18 mouse cellular contexts compared by ENCODE assay signal in genomic region chr13:20263173-20263572, GRCm38 (mm10).
DNase-seq lines count a peak whose midpoint lies in the region; TF ChIP-seq lines count a peak whose summit lies in the region.
"Had no signal": no experiment of that assay in that cellular context is flagged by ENCODE, and none has a peak within 500 bp of the region (broad histone marks: within the 10 kb centered on the region; RNA-seq: fewer than 3 reads in every experiment).

No protein-coding gene starts in this region.

- H3K27ac ChIP-seq in heart, adult 2 months = no peak overlapping the region
- no peak overlapping the region for H3K27ac ChIP-seq in MEL (ENCODE audit: control insufficient read depth, low read depth, low read length)
- H3K27ac ChIP-seq: embryonic facial prominence, embryonic 10.5 days; hindbrain, embryonic 14.5 days; liver, embryonic 15.5 days had no signal

- no peaks in the 10 kb centered on the region for H3K36me3 ChIP-seq in heart, adult 2 months (ENCODE audit: control insufficient read depth, insufficient read depth, low read length)
- peaks cover 0 to 8% of the 10 kb centered on the region in 2 experiments; a peak in 2 of 4 replicates for H3K36me3 ChIP-seq in MEL (ENCODE audit: control insufficient read depth in 1 of 2, insufficient read depth in 2 of 2, low read length in 2 of 2)
- H3K36me3 ChIP-seq: embryonic facial prominence, embryonic 10.5 days; liver, embryonic 15.5 days had no signal

- peak; percentile 59 for TF ChIP-seq CTCF in heart, adult 2 months (IDR thresholded peaks at IDR 0.05)
- peak; percentile 17 to 36 (median 33); a peak in 4 of 6 replicates for TF ChIP-seq CTCF in MEL (IDR thresholded peaks at IDR 0.05 in 2 of 3, conservative IDR thresholded peaks at IDR 0.05 in 1 of 3; ENCODE audit: control insufficient read depth in 1 of 3, insufficient read depth in 1 of 3, low read depth in 2 of 3, low read length in 3 of 3, poor library complexity in 1 of 3, severe bottlenecking in 1 of 3)

- no peaks in the 10 kb centered on the region for H3K9me3 ChIP-seq in MEL (replicated peaks; ENCODE audit: insufficient read depth, low read length)
- H3K9me3 ChIP-seq: embryonic facial prominence, embryonic 10.5 days; liver, embryonic 15.5 days had no signal

- H3K4me3 ChIP-seq in heart, adult 2 months = no peak overlapping the region
- no peak overlapping the region for H3K4me3 ChIP-seq in MEL (ENCODE audit: control insufficient read depth in 1 of 2, insufficient read depth in 1 of 2, low read depth in 2 of 2, low read length in 2 of 2)
- H3K4me3 ChIP-seq: embryonic facial prominence, embryonic 10.5 days; liver, embryonic 15.5 days had no signal

- H3K4me1 ChIP-seq in heart, adult 2 months (ENCODE audit: control insufficient read depth, insufficient read depth, low read length) = peaks cover 2% of the 10 kb centered on the region
- H3K4me1 ChIP-seq in MEL (ENCODE audit: control insufficient read depth in 1 of 2, insufficient read depth in 2 of 2, low read length in 2 of 2) = peaks cover 4% of the 10 kb centered on the region in 2 experiments; a peak in 3 of 4 replicates
- H3K4me1 ChIP-seq: embryonic facial prominence, embryonic 10.5 days; liver, embryonic 15.5 days had no signal

- peak; percentile 37 for TF ChIP-seq RAD21 in MEL (IDR thresholded peaks at IDR 0.05; ENCODE audit: low read depth, low read length)

- no peaks in the 10 kb centered on the region for H3K27me3 ChIP-seq in heart, adult 2 months (ENCODE audit: control insufficient read depth, insufficient read depth, low read length)
- no peaks in the 10 kb centered on the region for H3K27me3 ChIP-seq in MEL (ENCODE audit: control insufficient read depth in 1 of 2, insufficient read depth in 2 of 2, low read length in 2 of 2)
- H3K27me3 ChIP-seq: liver, embryonic 15.5 days had no signal

- no peaks in the 10 kb centered on the region for H3K79me2 ChIP-seq in heart, adult 2 months (replicated peaks; ENCODE audit: control insufficient read depth, insufficient read depth, low read length)
- no peaks in the 10 kb centered on the region for H3K79me2 ChIP-seq in MEL (ENCODE audit: control insufficient read depth, insufficient read depth, low read length, poor library complexity)

- no peak for TF ChIP-seq EP300 in heart, adult 2 months (IDR thresholded peaks at IDR 0.05; ENCODE audit: insufficient read depth, low read depth, low read length)
- TF ChIP-seq EP300 in MEL (IDR thresholded peaks at IDR 0.05; ENCODE audit: low read depth in 1 of 2, low read length in 2 of 2) = no peak

- 95% methylated on average over 1 of the region's 1 CpGs for WGBS in heart, adult 2 months

- no peak overlapping the region for H3K9ac ChIP-seq in heart, adult 2 months (ENCODE audit: low read depth, low read length)
- H3K9ac ChIP-seq in MEL (ENCODE audit: control insufficient read depth, low read depth, low read length, poor library complexity, severe bottlenecking) = no peak overlapping the region
- H3K9ac ChIP-seq: hindbrain, embryonic 14.5 days; liver, embryonic 15.5 days had no signal

- intact Hi-C loops in heart, adult 2 months (cut with DNase I) = no loop called here
- intact Hi-C loops in gastrocnemius, postnatal 14 days (cut with DNase I; ENCODE audit: low total_unique reads) = no loop called here

- TF ChIP-seq POLR2A in heart, adult 2 months (IDR thresholded peaks at IDR 0.05; ENCODE audit: insufficient read depth, low read depth, low read length) = no peak
- no peak for TF ChIP-seq POLR2A in MEL (IDR thresholded peaks at IDR 0.05; ENCODE audit: control insufficient read depth in 1 of 2, insufficient read depth in 1 of 2, low read depth in 1 of 2, low read length in 2 of 2, poor library complexity in 1 of 2)

- DNase-seq in heart, adult 2 months = no peak
- no peak for DNase-seq in heart, adult 18-20 months
- DNase-seq in lung, postnatal 36 days = peak; percentile 21
- no peak for DNase-seq in lung, adult 18-20 months
- peak; percentile 29 for DNase-seq in MEL (ENCODE audit: low read depth, low spot score)
- peak; percentile 19 for DNase-seq in thymus, postnatal 4 days
- no peak for DNase-seq in gastrocnemius, postnatal 14 days
- no peak for DNase-seq in gastrocnemius, adult 8-10 months (ENCODE audit: low spot score in 2 of 2)
- DNase-seq: adrenal gland, postnatal 36 days; cerebellum, postnatal 14 days; heart, adult 11 months; heart, postnatal 10 days; left cerebral cortex, postnatal 4 days; retina, postnatal 1 day; spleen, adult 18-20 months had no signal

TF ChIP-seq in MEL, 35 proteins besides CTCF, POLR2A, EP300 and RAD21:
- peak; percentile 33 for TF ChIP-seq SMC3 (IDR thresholded peaks at IDR 0.05; ENCODE audit: low read depth, low read length)
- no peak for TF ChIP-seq ZC3H11A (IDR thresholded peaks at IDR 0.05; ENCODE audit: low read depth, low read length)

Comparison
In these comparisons a context has a peak if more than half of its experiments do, and no peak if none do; other contexts are left out.
1. DNase-seq: peak in lung, postnatal 36 days (single experiment), MEL (single experiment) and thymus, postnatal 4 days (single experiment); none in heart, adult 2 months (0 of 2), heart, adult 18-20 months (0 of 2), lung, adult 18-20 months (0 of 2), gastrocnemius, postnatal 14 days (single experiment) and gastrocnemius, adult 8-10 months (0 of 2).